Mouse (Mus musculus) yolk sac, embryonic 10.5 days (tissue): ENCODE results near the gene Acy3.
"Not testable (repeated sequence)": the region's sequence is repeated elsewhere in the genome, so short reads cannot be mapped to it uniquely, and the experiment has no call there.

Experiments
- DNase-seq: peaks from one replicate; pipeline ENCODE4 v3.0.0-alpha.2; 2017; ENCODE audit warnings: low spot score

Gene Acy3

GRCm38 (mm10) chr19:3986334-3986733, at the start of gene Acy3:
Acy3 (plus strand) TSS chr19:3986570.
- DNase-seq = peak; percentile 81

- no peak for DNase-seq
Observed at GRCm38 (mm10) chr19:3942315-3942714, 44.1 kb upstream of the Acy3 start.

- DNase-seq = peak; percentile 64
Observed at GRCm38 (mm10) chr19:3942986-3943735, 43.2 kb upstream of the Acy3 start.

GRCm38 (mm10) chr19:3945872-3946564, 40.4 kb upstream of the Acy3 start:
- peak; percentile 88 for DNase-seq

GRCm38 (mm10) chr19:3946715-3947114, 39.7 kb upstream of the Acy3 start:
- peak; percentile 80 for DNase-seq

- no peak for DNase-seq
Observed at GRCm38 (mm10) chr19:3947813-3948212, 38.6 kb upstream of the Acy3 start.

GRCm38 (mm10) chr19:3948546-3948945, 37.8 kb upstream of the Acy3 start:
- peak; percentile 69 for DNase-seq

GRCm38 (mm10) chr19:3950331-3950730, 36.0 kb upstream of the Acy3 start:
- peak; percentile 81 for DNase-seq

GRCm38 (mm10) chr19:3951461-3951860, 34.9 kb upstream of the Acy3 start:
- no peak for DNase-seq

- DNase-seq = no peak
Observed at GRCm38 (mm10) chr19:3952099-3952498, 34.3 kb upstream of the Acy3 start.

- no peak for DNase-seq
Observed at GRCm38 (mm10) chr19:3955033-3955432, 31.3 kb upstream of the Acy3 start.

- DNase-seq = peak; percentile 91
Observed at GRCm38 (mm10) chr19:3955804-3956203, 30.6 kb upstream of the Acy3 start.

GRCm38 (mm10) chr19:3957296-3958036, 28.9 kb upstream of the Acy3 start:
- not testable (repeated sequence) for DNase-seq

- no peak for DNase-seq
Observed at GRCm38 (mm10) chr19:3958470-3958869, 27.9 kb upstream of the Acy3 start, which contains the start of gene Aldh3b3. Aldh3b3 (plus strand) TSS chr19:3958645.

- no peak for DNase-seq
Observed at GRCm38 (mm10) chr19:3959030-3959429, 27.3 kb upstream of the Acy3 start.

GRCm38 (mm10) chr19:3960211-3960610, 26.2 kb upstream of the Acy3 start:
- DNase-seq = no peak

GRCm38 (mm10) chr19:3961805-3962204, 24.6 kb upstream of the Acy3 start:
- DNase-seq = not testable (repeated sequence)

- DNase-seq = no peak
Observed at GRCm38 (mm10) chr19:3962469-3962868, 23.9 kb upstream of the Acy3 start.

- no peak for DNase-seq
Observed at GRCm38 (mm10) chr19:3964030-3964429, 22.3 kb upstream of the Acy3 start.

GRCm38 (mm10) chr19:3966330-3967075, 19.9 kb upstream of the Acy3 start:
- no peak for DNase-seq

GRCm38 (mm10) chr19:3967258-3967657, 19.1 kb upstream of the Acy3 start:
- no peak for DNase-seq

- DNase-seq = no peak
Observed at GRCm38 (mm10) chr19:3972229-3972628, 14.1 kb upstream of the Acy3 start, which contains the start of gene Aldh3b2. Aldh3b2 (plus strand) TSS chr19:3972328.
